Mouse (Mus musculus): Measurements from ENCODE around the gene Trove2. TPM values are rescaled to one million over a fixed set of nuclear protein-coding genes. Genes with fewer than 3 reads are reported as not detected.

Trove2 gene
- polyA plus RNA-seq, 2 experiments: 0.71 to 1.3 TPM

DNA sequence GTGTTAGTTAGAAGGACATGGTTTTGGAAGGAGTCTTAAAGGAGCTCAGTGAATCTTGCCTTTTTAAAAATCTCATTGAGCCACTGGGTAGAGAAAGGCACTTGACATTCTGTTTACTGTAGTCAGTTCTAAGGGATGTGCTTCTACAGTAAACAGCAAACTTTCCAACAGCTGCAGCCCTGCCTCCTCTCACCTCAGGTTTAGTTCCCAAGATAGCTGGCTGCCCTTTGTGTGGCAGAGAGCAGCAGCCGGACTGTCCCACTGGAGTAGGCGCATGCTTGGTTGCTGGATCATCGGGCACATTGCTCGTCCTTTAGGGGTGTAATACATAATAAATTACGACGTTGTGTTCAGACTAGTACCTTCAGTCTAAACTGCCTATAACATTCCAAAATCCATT lies 32.2 kb upstream of the Trove2 start:
- no peak overlapping the region for H3K4me2 ChIP-seq (ENCODE audit: low read depth)
- ATAC-seq (ENCODE audit: insufficient read depth): no peak
- no peaks in the 10 kb centered on the region for H3K27me3 ChIP-seq (ENCODE audit: control insufficient read depth, insufficient read depth, low read length)
- no peak overlapping the region for H3K9ac ChIP-seq (replicated peaks)
- peaks cover 11% of the 10 kb centered on the region for H3K36me3 ChIP-seq (replicated peaks; ENCODE audit: control insufficient read depth, insufficient read depth, low read depth)
- no peaks in the 10 kb centered on the region for H3K9me3 ChIP-seq (ENCODE audit: control insufficient read depth, low read length)
- H3K27ac ChIP-seq: no peak overlapping the region
- H3K4me3 ChIP-seq (ENCODE audit: insufficient read depth in 1 of 2, low read depth in 2 of 2, low read length in 2 of 2): no peak overlapping the region
- no peak for TF ChIP-seq EP300 (IDR thresholded peaks at IDR 0.05; ENCODE audit: low read depth)
- TF ChIP-seq CTCF (IDR thresholded peaks at IDR 0.05; ENCODE audit: low read depth): no peak
- WGBS (ENCODE audit: insufficient replicate concordance): 87% methylated on average over 6 of the region's 6 CpGs
- no peak for DNase-seq (ENCODE audit: low read depth in 3 of 3, low spot score in 3 of 3)
- H3K4me1 ChIP-seq (replicated peaks; ENCODE audit: control insufficient read depth in 2 of 2, insufficient read depth in 2 of 2, low read length in 1 of 2): no peaks in the 10 kb centered on the region

DNA sequence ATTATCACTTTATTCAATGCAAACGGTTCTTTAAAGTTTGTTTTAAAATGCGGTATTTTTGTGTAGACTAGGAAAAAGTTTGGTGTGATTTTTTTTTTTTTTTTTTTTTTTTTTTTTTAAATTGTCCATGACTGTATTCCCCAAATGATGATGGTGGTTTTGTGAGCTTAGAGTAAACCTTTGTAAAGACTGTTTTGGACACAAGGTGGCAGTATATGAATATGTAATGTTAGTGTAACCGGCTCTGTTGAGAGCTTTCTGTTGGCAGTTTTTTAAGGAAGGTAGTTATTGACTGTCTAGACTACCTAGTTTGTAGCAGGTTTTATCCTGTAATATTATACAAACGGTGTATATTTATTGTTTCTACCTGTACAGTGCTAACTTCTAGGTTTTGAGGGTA lies 26.7 kb upstream of the Trove2 start:
- Histone ChIP-seq H3K4me1 (replicated peaks; ENCODE audit: control insufficient read depth in 2 of 2, insufficient read depth in 2 of 2, low read length in 1 of 2) (no peaks in the 10 kb centered on the region), H3K9ac (replicated peaks) (no peak overlapping the region), H3K9me3 (ENCODE audit: control insufficient read depth, low read length) (no peaks in the 10 kb centered on the region), H3K4me3 (ENCODE audit: insufficient read depth in 1 of 2, low read depth in 2 of 2, low read length in 2 of 2) (no peak overlapping the region), H3K4me2 (ENCODE audit: low read depth) (no peak overlapping the region), H3K27ac (no peak overlapping the region), H3K27me3 (ENCODE audit: control insufficient read depth, insufficient read depth, low read length) (no peaks in the 10 kb centered on the region), H3K36me3 (replicated peaks; ENCODE audit: control insufficient read depth, insufficient read depth, low read depth) (peaks cover 11% of the 10 kb centered on the region)
- WGBS (ENCODE audit: insufficient replicate concordance): 39% methylated on average over 4 of the region's 4 CpGs
- peak; percentile 14 to 47 (median 31) for DNase-seq (ENCODE audit: low read depth in 3 of 3, low spot score in 3 of 3)
- TF ChIP-seq CTCF (IDR thresholded peaks at IDR 0.05; ENCODE audit: low read depth) (peak; percentile 18; the same call in 1 of the 2 replicates), EP300 (IDR thresholded peaks at IDR 0.05; ENCODE audit: low read depth) (no peak)
- no peak for ATAC-seq (ENCODE audit: insufficient read depth)

DNA sequence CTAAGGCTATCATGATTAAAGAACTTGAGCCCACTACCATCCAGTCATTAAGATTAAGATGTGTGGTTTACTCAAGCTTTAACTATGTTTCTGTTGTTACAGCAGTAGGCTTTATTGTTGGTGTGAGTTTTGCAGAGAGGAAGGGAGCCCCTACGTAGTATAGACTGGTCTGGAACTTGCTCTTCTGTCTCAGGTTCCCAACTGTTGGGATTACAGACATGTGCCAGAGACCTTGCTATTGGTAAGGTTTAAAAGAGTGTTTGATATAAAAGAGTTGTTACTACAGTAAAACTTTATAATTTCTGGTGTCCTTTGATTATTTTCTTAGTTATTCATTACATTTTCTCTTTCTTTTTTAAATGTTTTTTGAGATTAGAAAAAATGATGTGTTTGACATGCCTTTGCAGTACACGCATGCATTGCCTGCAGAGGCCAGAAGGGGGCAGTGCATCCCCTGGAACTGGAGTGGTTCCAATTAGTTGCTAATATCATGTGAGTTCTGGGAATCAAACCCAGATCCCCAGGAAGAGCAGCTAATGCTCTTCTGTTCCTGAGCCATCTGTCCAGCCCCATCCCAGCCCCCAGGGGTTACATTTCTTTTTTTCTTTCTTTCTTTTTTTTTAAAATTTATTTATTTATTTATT lies 11.8 kb upstream of the Trove2 start:
- DNase-seq (ENCODE audit: low read depth in 3 of 3, low spot score in 3 of 3) (peak; percentile 17 to 53 (median 26)), ATAC-seq (ENCODE audit: insufficient read depth) (no peak)
- TF ChIP-seq EP300 (IDR thresholded peaks at IDR 0.05; ENCODE audit: low read depth): no peak
- TF ChIP-seq CTCF (IDR thresholded peaks at IDR 0.05; ENCODE audit: low read depth): peak; percentile 89
- no peak overlapping the region for H3K9ac ChIP-seq (replicated peaks)
- H3K9me3 ChIP-seq (ENCODE audit: control insufficient read depth, low read length): no peaks in the 10 kb centered on the region
- H3K27ac ChIP-seq: no peak overlapping the region
- no peaks in the 10 kb centered on the region for H3K27me3 ChIP-seq (ENCODE audit: control insufficient read depth, insufficient read depth, low read length)
- H3K36me3 ChIP-seq (replicated peaks; ENCODE audit: control insufficient read depth, insufficient read depth, low read depth): peaks cover 7% of the 10 kb centered on the region; the same call in 1 of the 2 replicates
- H3K4me1 ChIP-seq (replicated peaks; ENCODE audit: control insufficient read depth in 2 of 2, insufficient read depth in 2 of 2, low read length in 1 of 2): no peaks in the 10 kb centered on the region
- no peak overlapping the region for H3K4me2 ChIP-seq (ENCODE audit: low read depth)
- 67% methylated on average over 2 of the region's 2 CpGs for WGBS (ENCODE audit: insufficient replicate concordance)
- no peak overlapping the region for H3K4me3 ChIP-seq (ENCODE audit: insufficient read depth in 1 of 2, low read depth in 2 of 2, low read length in 2 of 2)

DNA sequence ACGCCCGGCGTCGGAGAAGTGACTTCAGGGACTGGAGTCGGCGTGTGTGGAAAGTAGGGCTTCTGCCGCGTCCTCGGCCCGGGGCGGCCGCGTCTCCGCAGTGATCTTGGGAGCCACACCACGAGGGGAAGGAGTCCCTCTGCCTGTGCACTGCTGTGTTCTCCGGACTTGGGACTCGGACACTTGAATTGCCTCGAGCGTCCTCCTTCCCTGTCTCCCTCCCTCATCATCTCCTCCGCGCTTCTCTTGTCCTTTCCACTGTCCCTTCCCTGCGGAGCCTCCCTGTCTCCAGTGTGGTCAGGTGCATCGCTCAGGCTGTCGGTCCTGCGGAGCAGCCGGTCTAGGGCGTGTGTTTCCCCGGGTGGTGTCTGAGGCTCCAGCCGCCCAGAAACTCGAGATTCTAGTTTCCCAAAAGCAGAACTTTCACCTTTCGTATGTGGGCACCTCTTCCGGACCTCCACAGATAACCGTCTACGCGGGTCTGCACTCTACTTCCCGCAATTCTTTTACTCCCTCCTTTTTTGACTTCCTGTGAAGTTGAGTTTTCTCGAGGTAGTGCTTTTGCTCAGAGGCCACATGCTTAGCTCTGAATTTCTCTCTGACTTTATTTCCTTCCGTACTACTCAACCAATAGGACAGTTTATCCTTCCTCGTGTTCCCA lies 820 bp upstream of the Trove2 start:
- DNase-seq (ENCODE audit: low read depth in 3 of 3, low spot score in 3 of 3): peak; percentile 14 to 32 (median 24)
- TF ChIP-seq CTCF (IDR thresholded peaks at IDR 0.05; ENCODE audit: low read depth) (no peak), EP300 (IDR thresholded peaks at IDR 0.05; ENCODE audit: low read depth) (no peak)
- Histone ChIP-seq H3K4me2 (ENCODE audit: low read depth) (peak overlapping the region; percentile 81), H3K4me3 (ENCODE audit: insufficient read depth in 1 of 2, low read depth in 2 of 2, low read length in 2 of 2) (peak overlapping the region; percentile 84 to 99), H3K36me3 (replicated peaks; ENCODE audit: control insufficient read depth, insufficient read depth, low read depth) (no peaks in the 10 kb centered on the region; the same call in 1 of the 2 replicates), H3K4me1 (replicated peaks; ENCODE audit: control insufficient read depth in 2 of 2, insufficient read depth in 2 of 2, low read length in 1 of 2) (peaks cover 3 to 7% of the 10 kb centered on the region in 2 experiments), H3K9ac (replicated peaks) (peak overlapping the region; percentile 98), H3K27me3 (ENCODE audit: control insufficient read depth, insufficient read depth, low read length) (peaks cover 3% of the 10 kb centered on the region), H3K27ac (peak overlapping the region; percentile 68), H3K9me3 (ENCODE audit: control insufficient read depth, low read length) (no peaks in the 10 kb centered on the region)
- WGBS (ENCODE audit: insufficient replicate concordance): under 1% methylated on average over 39 of the region's 39 CpGs
- peak; percentile 36 for ATAC-seq (ENCODE audit: insufficient read depth)

DNA sequence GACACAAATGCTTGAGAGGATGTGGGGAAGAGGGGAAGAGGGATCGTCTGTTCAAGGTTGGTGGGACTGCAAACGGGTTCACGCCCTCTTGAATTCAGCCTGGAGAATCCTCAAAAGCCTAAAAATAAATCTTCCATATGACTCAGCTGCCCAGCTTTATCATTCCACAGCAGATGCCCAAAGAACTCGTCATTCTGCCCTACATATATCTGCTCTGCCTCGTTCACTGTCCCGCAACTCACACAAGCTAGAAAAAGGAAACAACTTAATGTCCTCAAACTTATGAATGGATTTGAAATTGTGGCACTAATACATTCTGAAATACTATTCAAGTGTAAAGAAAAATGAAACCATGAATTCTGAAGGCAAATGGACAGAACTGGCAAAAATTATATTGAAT lies 3.0 kb downstream of the Trove2 start:
- Histone ChIP-seq H3K4me1 (replicated peaks; ENCODE audit: control insufficient read depth in 2 of 2, insufficient read depth in 2 of 2, low read length in 1 of 2) (peaks cover 3 to 6% of the 10 kb centered on the region in 2 experiments), H3K27me3 (ENCODE audit: control insufficient read depth, insufficient read depth, low read length) (peaks cover 3% of the 10 kb centered on the region), H3K9me3 (ENCODE audit: control insufficient read depth, low read length) (no peaks in the 10 kb centered on the region), H3K9ac (replicated peaks) (no peak overlapping the region), H3K36me3 (replicated peaks; ENCODE audit: control insufficient read depth, insufficient read depth, low read depth) (no peaks in the 10 kb centered on the region), H3K27ac (no peak overlapping the region), H3K4me2 (ENCODE audit: low read depth) (no peak overlapping the region), H3K4me3 (ENCODE audit: insufficient read depth in 1 of 2, low read depth in 2 of 2, low read length in 2 of 2) (no peak overlapping the region)
- DNase-seq (ENCODE audit: low read depth in 3 of 3, low spot score in 3 of 3) (peak in 1 of 3 experiments; percentile 6), ATAC-seq (ENCODE audit: insufficient read depth) (no peak)
- WGBS (ENCODE audit: insufficient replicate concordance): 17% methylated on average over 6 of the region's 6 CpGs
- no peak for TF ChIP-seq CTCF (IDR thresholded peaks at IDR 0.05; ENCODE audit: low read depth)
- TF ChIP-seq EP300 (IDR thresholded peaks at IDR 0.05; ENCODE audit: low read depth): no peak
